Mouse (Mus musculus) gastrocnemius, postnatal 10 days (tissue): ENCODE measurements around the gene Calhm3. TPM values are rescaled to one million over a fixed set of nuclear protein-coding genes. Genes with fewer than 3 reads are reported as not detected.

Experiments used
- DNase-seq: peaks from one replicate; pipeline ENCODE4 v3.0.0; 2021; ENCODE audit warnings: mixed read lengths
- long read RNA-seq, 2 experiments: library from polyadenylated mRNA; stranded (forward); transcript quantifications; one replicate each; pipeline ENCODE4 v2.0.0; 2021
- total RNA-seq, 2 experiments: library from RNA; stranded (reverse); gene quantifications; 2 replicates each; pipeline ENCODE4 v1.2.3; 2021

Calhm3 gene
- not detected for total RNA-seq
- long read RNA-seq, experiment 1: 0 reads
- long read RNA-seq, experiment 2: 0 reads

DNA sequence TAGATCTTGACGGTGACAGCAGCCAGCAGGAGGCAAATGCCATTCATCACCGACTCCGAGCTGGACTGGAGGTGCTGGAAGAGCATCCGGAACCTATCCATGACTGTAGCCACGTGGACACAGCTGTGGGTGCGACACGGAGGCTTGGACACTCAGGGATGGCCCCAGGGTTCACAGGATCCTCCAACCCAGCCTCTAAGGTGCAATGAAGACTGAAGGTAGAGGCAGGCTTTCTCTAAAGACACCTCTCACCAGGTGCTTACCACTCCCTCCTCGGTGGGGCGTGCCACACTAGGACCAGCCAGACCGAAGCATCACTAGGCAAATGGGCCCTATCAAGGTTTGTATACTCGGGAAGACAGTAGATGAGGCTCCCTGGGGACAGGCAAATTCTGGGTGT lies at the start of gene Calhm3:
Calhm3 (minus strand) TSS at position 101 of the 400 bp plus-strand sequence.
- DNase-seq: no peak

DNA sequence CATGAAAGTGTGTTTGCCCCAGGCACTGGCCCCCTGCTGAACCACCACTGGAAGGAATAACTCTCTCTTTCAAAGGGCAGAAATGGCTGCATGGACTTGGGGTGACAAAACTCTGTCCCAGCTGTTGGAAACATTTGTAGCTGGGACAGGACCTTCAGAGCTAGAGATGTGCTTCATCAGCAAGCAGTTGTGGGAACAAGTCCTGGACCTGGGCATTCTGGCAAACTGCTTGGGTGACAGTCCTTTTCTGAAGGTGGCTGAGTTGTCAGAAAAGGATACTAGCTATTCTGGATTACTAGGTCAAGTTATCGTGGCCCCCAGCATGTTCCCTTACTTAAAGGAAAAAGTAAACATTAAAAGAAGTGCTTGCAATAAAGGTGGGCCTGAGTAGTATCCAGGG lies 48.6 kb upstream of the Calhm3 start:
- no peak for DNase-seq

DNA sequence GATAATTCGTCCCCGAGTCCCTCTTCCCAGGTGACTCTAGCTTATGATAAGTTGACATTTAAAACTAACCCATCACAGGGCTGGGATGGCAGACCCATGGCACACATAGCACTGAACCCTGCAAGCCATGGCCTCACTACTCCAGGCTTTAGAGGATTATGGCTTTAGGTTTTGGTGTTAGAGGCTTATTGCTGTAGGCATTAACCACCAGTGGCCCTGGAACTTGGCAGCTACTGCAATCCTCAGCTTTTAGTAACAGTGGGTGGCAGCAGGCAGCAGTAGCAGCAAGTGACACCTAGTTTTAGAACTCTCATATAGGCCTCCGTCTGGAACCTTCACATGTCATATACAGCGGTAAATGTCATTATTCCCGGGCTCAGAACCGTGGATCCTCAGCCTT lies 47.1 kb upstream of the Calhm3 start:
- DNase-seq: no peak

DNA sequence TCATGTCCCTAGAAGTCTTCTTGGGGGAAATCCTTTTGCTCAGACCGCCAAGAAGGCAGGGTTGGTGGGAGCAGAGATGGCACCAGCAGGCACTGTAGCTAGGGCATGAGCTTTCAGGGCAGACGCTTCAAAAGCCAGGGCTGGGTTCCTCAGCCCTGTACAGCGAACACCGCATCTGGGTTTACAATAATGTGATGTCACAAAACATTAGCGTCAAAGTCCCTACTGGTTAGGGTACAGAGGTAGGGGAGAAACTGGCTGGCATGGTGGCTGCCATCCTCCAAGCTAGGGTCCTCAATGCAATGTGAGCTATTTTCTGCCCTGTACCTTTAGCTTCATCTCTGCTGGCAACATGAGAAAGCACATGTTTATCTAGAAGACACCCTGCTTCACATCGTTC lies 45.5 kb upstream of the Calhm3 start:
- no peak for DNase-seq

DNA sequence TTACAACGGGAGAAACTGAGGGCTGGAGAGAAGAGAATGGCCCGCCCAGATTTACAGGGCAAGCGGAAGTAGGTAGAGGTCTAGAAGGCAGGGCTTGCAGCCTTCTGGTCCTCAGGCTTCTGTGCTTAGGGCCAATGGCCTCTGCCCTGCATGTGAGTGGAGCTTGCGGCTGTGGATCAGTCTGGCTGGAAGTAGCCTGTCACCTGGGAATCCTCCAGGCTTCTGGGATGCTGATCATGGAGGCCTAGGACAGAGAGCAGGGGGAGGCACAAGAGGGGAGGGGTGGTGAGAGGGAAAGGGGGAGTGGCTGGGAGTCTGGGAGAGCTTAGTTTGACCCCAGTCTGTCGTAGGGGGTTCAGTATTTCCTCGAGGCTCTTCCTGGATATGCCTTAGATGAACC lies 44.9 kb upstream of the Calhm3 start:
- no peak for DNase-seq

DNA sequence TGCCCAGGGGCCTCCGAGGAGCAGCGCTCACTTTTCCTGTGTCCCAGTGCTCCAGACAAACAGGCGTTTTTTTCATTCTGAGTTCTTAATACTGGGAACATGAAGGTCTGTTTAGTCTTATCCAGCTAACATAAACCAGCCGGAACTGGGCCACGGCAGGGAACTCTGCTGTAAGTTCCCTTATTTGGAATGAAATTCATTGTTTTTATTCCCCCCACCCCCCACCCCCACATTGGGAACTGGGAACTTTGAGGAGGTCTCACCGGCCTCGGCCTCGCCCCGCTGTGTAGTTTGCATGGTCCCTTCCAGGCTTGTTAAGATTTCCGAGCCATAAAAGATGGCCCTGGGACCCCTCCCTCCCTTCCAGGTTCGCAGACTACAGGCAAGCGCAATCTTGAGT lies 44.4 kb upstream of the Calhm3 start:
- no peak for DNase-seq

DNA sequence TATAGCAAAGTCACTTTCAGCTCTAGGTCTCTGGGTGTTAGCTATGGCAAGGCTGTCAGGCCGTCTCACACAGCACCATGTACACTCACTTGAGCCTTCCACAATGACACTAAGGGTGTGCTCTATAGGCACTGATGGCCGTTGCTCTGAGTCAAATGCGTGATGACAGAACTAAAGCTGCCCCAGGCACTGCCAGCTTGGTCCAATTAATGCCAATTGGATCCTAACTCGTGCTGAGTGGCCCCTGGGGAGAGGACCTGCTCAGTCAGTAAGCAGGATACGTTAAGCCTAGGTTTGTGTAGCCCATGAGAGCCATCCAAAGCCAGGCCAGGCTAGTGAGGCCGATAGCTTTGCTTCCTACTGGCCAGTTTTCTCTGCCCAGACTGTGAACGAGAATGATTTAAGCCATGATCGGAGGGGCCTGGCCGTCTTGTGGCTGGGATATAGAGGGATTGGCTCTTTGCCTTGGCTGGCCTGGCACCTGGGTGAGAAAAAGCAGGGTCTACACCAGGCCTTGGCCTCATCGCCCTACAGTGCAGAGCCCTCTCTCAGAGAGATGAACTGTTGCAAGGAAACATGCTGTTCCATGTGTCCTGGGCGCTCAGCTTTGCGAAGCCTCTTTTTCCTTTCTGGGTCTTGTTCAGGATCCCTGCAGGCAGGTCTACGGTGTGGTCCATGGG lies 41.2 kb upstream of the Calhm3 start:
- no peak for DNase-seq

DNA sequence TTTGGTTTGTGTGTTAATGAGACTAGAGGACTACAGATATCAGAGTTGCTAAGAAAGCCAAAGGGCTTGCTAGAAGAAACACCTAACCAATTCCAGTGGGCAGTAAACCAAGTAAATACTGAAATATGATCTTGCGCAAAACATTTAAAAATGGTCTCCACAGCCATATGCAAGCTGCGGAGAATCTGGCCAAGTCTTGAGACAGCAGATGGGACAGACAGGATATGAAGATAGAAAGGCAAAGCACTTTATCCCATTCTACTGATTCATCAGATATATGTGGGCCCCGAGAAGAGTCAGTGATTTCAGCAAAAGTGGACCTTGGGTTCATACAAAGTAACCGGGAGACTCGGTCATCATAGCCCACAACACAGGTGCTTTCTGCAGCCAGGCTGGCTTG lies 34.6 kb upstream of the Calhm3 start:
- DNase-seq: no peak

DNA sequence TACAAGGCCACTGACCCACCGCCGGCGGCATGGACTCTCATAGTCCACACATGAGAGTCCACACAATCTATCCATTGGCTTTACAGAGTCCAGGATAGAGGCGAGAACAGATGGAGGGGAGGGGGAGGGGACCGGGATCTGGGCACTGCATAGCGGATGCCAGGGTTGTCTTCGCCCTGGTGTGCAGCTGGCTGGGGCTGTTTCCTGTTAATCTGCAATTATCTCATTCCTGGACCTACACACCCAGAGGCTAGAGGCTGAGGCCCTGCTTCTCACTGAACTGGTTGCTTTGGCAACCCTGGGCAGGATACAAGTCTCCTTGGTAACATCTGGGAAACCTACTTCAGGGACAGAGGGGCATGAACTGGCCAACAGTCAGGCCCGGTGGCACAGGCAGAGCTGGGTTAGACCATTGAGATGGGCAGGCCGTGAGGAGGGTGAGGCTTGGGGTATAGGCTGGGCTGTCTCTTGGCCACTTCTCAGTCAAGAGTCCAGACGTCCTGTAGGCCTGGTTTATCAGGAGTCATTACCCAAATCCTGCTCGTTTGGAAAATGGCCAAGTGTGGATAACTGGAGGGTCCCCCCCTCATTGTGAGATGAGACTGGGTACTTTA lies 31.1 kb upstream of the Calhm3 start:
- no peak for DNase-seq

DNA sequence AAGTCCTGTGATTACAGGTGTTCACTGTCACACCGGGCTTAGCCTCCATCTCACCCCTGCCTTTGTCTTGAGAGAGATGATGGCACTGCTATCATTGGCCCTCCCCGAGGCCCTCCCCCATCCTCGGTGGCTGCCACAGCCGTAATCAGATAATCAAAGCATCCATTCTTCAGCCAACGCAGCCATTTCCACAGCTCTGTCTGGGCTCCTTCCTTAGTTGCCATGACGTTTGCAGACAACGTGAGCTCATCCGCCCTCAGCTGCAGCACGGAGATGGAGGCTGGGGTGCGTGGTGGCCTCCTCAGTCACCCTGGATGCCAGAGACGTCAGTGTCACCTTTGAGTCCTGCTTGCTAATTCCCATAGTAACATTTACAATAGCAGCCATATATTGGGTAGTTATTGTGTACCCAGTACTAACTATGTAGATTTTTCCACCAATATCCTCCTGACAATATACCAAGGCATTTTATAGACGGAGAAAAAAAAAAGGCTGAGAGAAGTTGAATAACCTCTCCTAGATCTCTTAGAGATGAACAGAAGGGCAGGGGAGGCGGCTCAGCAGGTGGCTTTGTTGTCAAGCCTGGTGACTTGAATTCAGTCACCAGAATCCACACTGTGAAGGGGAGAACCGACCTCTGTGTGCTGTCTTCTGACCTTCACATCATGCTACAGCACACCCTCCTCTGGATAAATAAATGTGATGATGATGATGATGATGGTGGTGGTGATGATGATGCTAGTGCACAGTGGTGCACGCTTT lies 29.1 kb upstream of the Calhm3 start:
- no peak for DNase-seq

DNA sequence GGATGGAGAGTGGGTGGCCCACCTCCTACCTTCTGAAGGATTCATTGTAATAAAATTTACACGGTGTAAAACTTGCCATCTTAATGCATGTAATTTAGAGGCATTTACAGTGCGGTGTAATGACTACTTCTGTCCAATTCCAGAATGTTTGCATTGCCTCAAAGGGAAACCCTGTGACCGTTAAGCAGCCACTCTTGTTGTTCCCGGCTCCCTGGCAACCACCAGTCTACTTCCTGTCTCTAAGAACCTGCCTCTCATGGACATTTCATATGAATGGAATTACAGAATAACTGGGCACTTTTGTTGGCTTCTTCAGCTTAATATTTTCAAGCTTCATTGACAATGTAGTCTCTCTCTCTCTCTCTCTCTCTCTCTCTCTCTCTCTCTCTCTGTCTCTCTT lies 27.2 kb upstream of the Calhm3 start:
- no peak for DNase-seq

DNA sequence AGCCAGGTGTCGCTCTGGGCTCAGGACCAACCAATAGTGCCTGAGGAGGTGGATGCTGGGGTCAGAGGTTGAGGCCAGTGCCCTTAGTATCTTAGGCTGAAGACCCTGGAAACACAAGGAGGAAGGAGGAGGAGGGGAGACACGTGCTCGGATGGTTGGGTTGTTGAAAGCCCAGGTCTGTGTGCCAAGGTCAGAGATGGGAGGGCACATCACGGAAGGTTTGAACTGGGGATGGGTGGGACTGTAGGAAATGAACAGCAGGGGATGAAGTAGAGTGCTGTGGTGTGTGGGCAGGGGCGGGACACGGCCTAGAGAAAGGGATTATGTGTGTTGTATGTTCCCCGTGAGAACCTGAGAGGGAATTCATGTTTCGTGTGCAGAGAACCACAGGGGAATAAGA lies 26.7 kb upstream of the Calhm3 start:
- no peak for DNase-seq

DNA sequence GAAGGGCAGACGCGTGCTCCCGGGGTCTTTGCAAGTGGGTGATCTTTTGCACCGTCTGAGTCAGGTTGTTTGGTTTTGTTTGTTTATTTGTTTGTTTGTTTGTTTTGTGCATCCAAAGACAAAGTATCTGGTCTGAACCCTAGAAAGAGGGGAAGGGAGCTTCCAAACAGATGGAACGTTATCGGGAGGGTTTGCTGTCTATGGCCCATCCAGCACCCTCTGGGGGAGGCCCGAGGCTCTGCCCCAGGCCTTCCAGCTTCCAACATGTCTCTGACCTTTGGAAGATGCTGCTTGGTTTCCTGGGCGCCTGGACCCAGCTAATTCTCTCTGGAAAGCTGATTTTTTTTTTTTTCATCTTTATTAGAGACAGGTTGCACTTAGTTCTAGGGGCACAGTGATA lies 22.4 kb upstream of the Calhm3 start:
- DNase-seq: no peak

DNA sequence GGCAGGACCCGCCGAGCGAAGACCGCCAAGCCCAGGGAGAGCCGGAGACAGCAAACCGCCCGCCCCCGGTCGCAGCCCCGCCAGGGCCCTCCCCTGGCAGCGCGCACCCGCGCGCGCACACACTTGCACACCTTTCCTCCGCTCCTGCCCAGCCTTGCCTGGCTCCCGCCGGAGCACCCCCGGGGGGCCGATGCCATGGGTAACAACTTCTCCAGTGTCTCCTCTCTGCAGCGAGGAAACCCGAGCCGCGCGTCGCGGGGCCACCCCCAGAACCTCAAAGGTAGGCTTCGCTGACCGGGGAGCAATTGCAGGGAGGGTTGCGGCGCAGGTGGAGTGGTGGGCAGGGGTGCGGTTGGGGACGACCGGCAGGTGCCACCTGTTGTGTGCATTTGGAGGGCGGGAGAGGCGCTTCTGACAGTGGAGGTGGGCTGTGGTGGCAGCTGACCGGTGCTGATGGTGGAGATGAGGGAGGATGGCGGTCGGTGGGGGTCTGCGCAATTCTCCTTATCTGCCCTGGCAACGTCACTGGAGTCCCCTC lies 21.8 kb upstream of the Calhm3 start:
- DNase-seq: peak; percentile 33

DNA sequence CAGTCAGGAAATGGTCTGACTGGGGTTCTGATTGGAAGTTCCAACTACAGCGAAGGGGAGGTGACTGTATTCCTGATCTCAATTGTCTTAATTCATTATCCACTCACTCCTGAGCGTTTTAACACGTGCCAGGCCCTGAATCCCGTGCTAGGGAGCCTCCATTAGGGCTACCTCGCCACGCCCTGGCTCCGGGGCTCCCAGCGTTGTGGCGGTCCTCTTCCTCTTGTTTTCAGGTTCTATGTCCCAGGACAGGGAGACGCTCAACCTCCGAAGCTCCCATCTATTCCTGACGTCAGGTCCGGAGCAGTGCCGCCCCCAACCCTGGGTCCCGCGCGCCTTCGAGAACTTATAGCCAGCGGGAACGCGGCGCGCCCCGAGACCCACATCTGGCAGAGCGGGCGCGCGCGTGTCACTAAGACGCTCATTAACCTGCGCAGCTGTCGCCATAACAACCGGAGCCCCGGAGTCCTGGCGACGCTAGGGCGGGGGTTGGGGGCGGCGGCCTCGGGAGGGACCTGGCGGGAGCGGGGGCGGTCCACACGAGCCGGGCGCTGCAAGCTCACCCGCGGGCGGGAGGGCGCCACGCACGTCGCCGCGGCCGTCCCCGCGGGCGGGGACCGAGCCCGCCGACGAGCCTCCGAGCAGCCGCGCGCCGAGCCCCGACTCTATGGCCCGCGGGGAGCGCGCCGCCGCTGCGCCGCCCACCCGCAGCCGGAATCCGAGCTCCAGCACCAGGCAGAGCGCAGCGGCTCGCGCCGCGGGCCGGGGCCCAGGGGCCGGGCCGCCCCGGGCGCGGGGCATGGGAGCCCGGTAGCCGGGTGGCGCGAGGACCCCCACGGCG lies 21.1 kb upstream of the Calhm3 start, which contains the start of gene Neurl1a:
Neurl1a (plus strand) TSS at position 390 of the 841 bp plus-strand sequence.
- DNase-seq: peak; percentile 50

DNA sequence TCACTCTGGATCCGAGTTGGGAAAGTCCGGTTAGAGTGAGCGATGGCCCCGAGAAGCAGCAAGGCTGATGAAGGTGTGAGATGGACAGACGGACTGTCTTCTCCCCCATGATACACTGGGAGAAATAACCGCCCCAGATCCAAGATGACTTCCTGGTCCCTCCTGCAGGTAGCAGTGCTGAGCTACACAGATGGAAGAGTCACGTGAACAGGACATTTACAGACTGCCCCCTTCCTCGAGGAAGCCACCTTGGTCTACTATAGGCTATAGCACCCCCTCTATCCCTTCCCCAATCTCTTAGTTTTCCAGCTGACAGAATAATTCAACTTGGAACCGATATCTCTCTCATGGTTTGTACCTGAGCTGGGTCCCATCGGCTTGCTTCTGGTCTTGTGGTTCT lies 20.4 kb upstream of the Calhm3 start:
- DNase-seq: no peak

DNA sequence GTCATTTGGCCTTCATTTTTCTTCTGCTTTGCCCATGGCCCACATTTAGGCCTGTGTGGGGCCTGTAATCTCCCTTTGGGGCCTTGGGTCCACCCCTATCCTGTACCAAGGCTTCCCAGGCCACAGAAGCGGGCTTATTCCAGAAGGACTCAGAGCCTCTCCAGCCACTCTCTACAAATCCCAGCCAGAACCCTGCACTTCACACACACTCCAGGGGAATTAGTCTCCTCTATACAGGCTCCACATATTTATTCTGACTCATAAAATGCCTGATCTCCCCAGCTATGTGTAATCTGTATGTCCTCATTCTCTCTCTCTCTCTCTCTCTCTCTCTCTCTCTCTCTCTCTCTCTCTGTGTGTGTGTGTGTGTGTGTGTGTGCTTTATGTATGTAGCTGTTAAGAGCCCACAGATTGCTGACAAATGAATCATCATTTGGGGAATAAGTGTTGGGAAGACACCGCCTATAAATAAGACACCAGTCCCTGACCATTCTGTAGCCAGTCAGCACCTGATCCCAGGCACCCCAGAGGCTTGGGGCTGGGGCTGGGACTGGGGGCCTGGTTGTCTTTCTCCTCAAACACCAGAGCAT lies 19.4 kb upstream of the Calhm3 start:
- no peak for DNase-seq

DNA sequence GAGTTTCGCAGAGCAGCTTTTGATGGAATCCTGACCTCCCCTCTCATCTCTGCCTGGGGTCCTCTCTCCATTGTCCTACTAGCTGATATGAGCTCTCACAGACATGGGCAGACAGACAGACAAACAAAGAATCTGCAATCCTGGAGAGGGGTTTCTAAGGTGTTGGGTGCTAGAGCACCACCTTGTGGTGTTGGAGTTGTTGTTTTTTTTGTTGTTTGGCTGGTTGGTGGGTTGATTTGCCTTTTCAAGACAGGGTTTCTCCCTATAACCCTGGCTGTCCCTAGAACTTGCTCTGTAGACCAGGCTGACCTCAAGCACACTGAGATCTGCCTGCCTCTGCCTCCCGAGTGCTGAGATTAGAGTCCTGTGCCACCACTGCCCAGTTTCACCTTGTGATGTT lies 17.9 kb upstream of the Calhm3 start:
- DNase-seq: no peak

DNA sequence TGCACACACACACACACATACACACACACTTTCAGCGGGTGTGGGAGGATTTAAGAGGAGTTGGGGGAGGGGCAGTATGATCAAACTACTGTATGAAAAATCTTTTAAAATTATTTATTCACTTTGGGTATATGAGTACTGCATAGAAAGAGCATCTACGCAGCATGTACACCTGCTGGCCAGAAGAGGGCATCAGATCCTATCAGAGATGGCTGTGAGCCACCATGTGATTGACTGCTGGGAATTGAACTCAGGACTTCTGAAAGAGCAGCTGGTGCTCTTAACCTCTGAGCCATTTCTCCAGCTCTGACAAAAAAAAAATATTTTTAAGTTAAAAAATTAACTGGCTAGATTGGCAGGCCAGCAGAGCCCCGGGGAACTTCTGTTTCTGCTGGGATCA lies 17.0 kb upstream of the Calhm3 start:
- no peak for DNase-seq

DNA sequence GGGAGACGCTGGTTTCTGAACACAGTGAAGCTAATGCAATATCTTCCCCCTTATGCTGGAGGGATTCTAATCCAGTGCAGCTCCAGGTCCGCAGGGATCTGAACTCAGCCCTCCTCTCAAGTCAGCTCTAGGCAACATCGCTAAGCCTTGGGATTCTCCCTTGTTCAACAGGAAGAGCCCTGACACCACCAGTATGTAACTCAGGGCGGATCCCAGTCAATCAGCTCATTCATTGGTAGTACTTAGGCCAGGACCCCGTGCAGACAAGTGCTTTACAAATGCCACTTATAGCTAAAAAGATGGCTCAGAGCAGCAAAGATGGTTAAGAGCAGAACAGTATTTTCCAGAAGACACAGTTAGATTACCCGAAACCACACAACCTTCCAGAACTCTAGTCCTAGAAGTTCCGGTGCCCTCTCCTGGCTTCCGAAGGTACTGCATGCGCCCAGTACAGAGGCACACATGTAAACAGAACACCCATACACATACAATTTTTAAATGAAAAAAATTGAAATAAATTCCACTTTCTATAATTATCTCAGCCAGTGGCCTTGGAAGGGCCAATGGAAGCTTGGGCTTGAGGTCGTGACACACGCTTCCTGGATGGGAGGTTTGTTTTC lies 11.3 kb upstream of the Calhm3 start:
- peak; percentile 90 for DNase-seq

DNA sequence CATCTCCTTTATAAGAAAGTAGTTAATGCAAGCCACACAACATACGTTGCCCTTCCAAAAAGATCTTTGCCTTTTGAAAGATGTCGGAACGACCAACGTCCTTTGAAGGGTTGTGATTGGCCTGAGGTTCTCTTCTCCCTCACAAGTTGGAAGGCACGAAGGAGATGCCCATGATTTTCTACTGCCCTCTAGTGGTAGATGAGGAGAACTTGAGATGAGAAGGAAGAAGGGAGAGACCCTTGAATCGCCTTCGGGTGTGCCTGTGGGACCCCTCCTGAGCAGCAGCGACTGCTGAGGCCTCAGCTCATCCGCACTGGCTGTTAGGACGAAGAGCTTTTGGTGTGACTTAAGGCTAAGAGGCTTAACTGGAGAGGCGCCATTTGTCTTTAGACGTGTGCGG lies 10.7 kb upstream of the Calhm3 start:
- DNase-seq: no peak
